8 mouse cellular contexts compared by ENCODE assay signal in genomic region chr14:20737306-20737705, GRCm38 (mm10). TPM values are rescaled to one million over a fixed set of nuclear protein-coding genes. Genes with fewer than 3 reads are reported as not detected.
DNase-seq lines count a peak whose midpoint lies in the region; ATAC-seq and TF ChIP-seq lines count a peak whose summit lies in the region.

No protein-coding gene starts in this region.

- H3K36me3 ChIP-seq in kidney, embryonic 14.5 days (ENCODE audit: control insufficient read depth, insufficient read depth, low read length): peaks cover 46% of the 10 kb centered on the region
- H3K36me3 ChIP-seq in G1E (replicated peaks): peaks cover 76% of the 10 kb centered on the region

- H3K4me3 ChIP-seq in kidney, embryonic 14.5 days (ENCODE audit: low read length): no peak overlapping the region
- H3K4me3 ChIP-seq in G1E (ENCODE audit: low read depth, low read length): no peak overlapping the region

- no peaks in the 10 kb centered on the region for H3K27me3 ChIP-seq in kidney, embryonic 14.5 days (ENCODE audit: control insufficient read depth, insufficient read depth, low read length)
- H3K27me3 ChIP-seq in G1E (ENCODE audit: insufficient read depth, low read length): no peaks in the 10 kb centered on the region

- no peak overlapping the region for H3K27ac ChIP-seq in kidney, embryonic 14.5 days (ENCODE audit: low read depth, low read length)

- H3K9ac ChIP-seq in kidney, embryonic 14.5 days (ENCODE audit: low read depth, low read length): no peak overlapping the region

- H3K4me2 ChIP-seq in kidney, embryonic 14.5 days (replicated peaks; ENCODE audit: low read depth, low read length): no peak overlapping the region

- H3K4me1 ChIP-seq in kidney, embryonic 14.5 days (ENCODE audit: control insufficient read depth, insufficient read depth, low read length): 0 out of 2 replicates have a peak, but pooled peaks cover 4% of the 10 kb centered on the region
- H3K4me1 ChIP-seq in G1E (ENCODE audit: insufficient read depth, low read depth, low read length): peaks cover 44% of the 10 kb centered on the region

- intact Hi-C loops in left cerebral cortex, postnatal 25 days (cut with DNase I): no loop called here

- WGBS in kidney, embryonic 14.5 days: 38% methylated on average over 14 of the region's 14 CpGs

- no peaks in the 10 kb centered on the region for H3K9me3 ChIP-seq in kidney, embryonic 14.5 days (ENCODE audit: control insufficient read depth, low read length)
- no peaks in the 10 kb centered on the region for H3K9me3 ChIP-seq in G1E (replicated peaks)

- DNase-seq in kidney, adult 11 months: peak; percentile 75
- DNase-seq in G1E (ENCODE audit: low spot score): no peak
- peak; percentile 60 to 64 for DNase-seq in cerebellum, adult 18-20 months
- DNase-seq in left cerebral cortex, postnatal 25 days (ENCODE audit: low spot score in 2 of 2): peak; percentile 34 to 41
- DNase-seq in monocyte, adult 2 months (ENCODE audit: low read depth in 1 of 2, low spot score in 2 of 2): peak; percentile 22 to 28
- peak; percentile 51 to 62 for DNase-seq in urinary bladder, postnatal 36 days (ENCODE audit: low spot score in 2 of 2)

- peak; percentile 66 for TF ChIP-seq CTCF in G1E (IDR thresholded peaks at IDR 0.05; ENCODE audit: low read depth, low read length)

- no peak for ATAC-seq in kidney, embryonic 14.5 days (ENCODE audit: low FRiP score, low TSS enrichment)
- ATAC-seq in G1E (ENCODE audit: extremely low read depth, insufficient number of reproducible peaks, low FRiP score, poor library complexity, severe bottlenecking): no peak
- peak; percentile 54 for ATAC-seq in granulocyte monocyte progenitor cell, adult 5-6 weeks (replicated peaks; ENCODE audit: poor library complexity, severe bottlenecking)

RNA-seq across cellular contexts. Expression of gene Ndst2, which starts 2.9 kb away (rescaled TPM):
- 21.3 and 32.1 TPM in 2 replicates for polyA plus RNA-seq in kidney, embryonic 14.5 days (2014; fragmentation: Nextera tagmentation; extraction: Ambion mirVana)
- total RNA-seq in G1E (2014; fragmentation: Nextera tagmentation) (195 and 204 TPM in 2 replicates), G1E (2017) (227 and 232 TPM in 2 replicates)
- 61.4 and 72.2 TPM in 2 replicates for polyA plus RNA-seq in G1E (2012)
- 24.5 and 27.8 TPM in 2 replicates for total RNA-seq in granulocyte monocyte progenitor cell, adult 5-6 weeks (2014; fragmentation: Nextera tagmentation)
- total RNA-seq in granulocyte monocyte progenitor cell, adult 5-6 weeks (2017): 6.2 and 7.2 TPM in 2 replicates
- 10 to 100 TPM; 14.9 to 17.4 TPM for total RNA-seq in left cerebral cortex, postnatal 25 days (2021)

RNA-seq across cellular contexts. Expression of gene Zswim8, which starts 30.0 kb away (rescaled TPM):
- 30.1 and 32.1 TPM in 2 replicates for polyA plus RNA-seq in kidney, embryonic 14.5 days (2014; fragmentation: Nextera tagmentation; extraction: Ambion mirVana)
- total RNA-seq in G1E (2014; fragmentation: Nextera tagmentation) (41.1 and 41.2 TPM in 2 replicates), G1E (2017) (16.7 and 19.1 TPM in 2 replicates)
- 31.5 and 35.7 TPM in 2 replicates for polyA plus RNA-seq in G1E (2012)
- total RNA-seq in granulocyte monocyte progenitor cell, adult 5-6 weeks (2014; fragmentation: Nextera tagmentation): 47.5 and 51.8 TPM in 2 replicates
- total RNA-seq in granulocyte monocyte progenitor cell, adult 5-6 weeks (2017): 21.1 and 23.2 TPM in 2 replicates
- 100 to 1,000 TPM; 152 to 155 TPM for total RNA-seq in left cerebral cortex, postnatal 25 days (2021)

RNA-seq across cellular contexts. Expression of gene Chchd1, which starts 34.5 kb away (rescaled TPM):
- polyA plus RNA-seq in kidney, embryonic 14.5 days (2014; fragmentation: Nextera tagmentation; extraction: Ambion mirVana): 218 and 327 TPM in 2 replicates
- 43.0 and 53.6 TPM in 2 replicates for total RNA-seq in G1E (2014; fragmentation: Nextera tagmentation)
- 135 and 152 TPM in 2 replicates for total RNA-seq in G1E (2017)
- 8.4 and 8.7 TPM in 2 replicates for polyA plus RNA-seq in G1E (2012)
- 193 and 202 TPM in 2 replicates for total RNA-seq in granulocyte monocyte progenitor cell, adult 5-6 weeks (2014; fragmentation: Nextera tagmentation)
- 130 and 186 TPM in 2 replicates for total RNA-seq in granulocyte monocyte progenitor cell, adult 5-6 weeks (2017)
- 10 to 100 TPM; 45.9 to 51.8 TPM for total RNA-seq in left cerebral cortex, postnatal 25 days (2021)

RNA-seq across cellular contexts. Expression of gene Fut11, which starts 42.5 kb away (rescaled TPM):
- 15.1 and 19.9 TPM in 2 replicates for polyA plus RNA-seq in kidney, embryonic 14.5 days (2014; fragmentation: Nextera tagmentation; extraction: Ambion mirVana)
- total RNA-seq in G1E (2014; fragmentation: Nextera tagmentation): 3.5 and 4.6 TPM in 2 replicates
- 7.8 and 8.3 TPM in 2 replicates for total RNA-seq in G1E (2017)
- 4.1 and 5.0 TPM in 2 replicates for polyA plus RNA-seq in G1E (2012)
- total RNA-seq in granulocyte monocyte progenitor cell, adult 5-6 weeks (2014; fragmentation: Nextera tagmentation): 9.0 and 9.3 TPM in 2 replicates
- total RNA-seq in granulocyte monocyte progenitor cell, adult 5-6 weeks (2017): 7.5 and 9.3 TPM in 2 replicates
- total RNA-seq in left cerebral cortex, postnatal 25 days (2021): 10 to 100 TPM; 18.5 to 19.7 TPM

RNA-seq across cellular contexts. Expression of gene Camk2g, which starts 56.6 kb away (rescaled TPM):
- 33.6 and 50.2 TPM in 2 replicates for polyA plus RNA-seq in kidney, embryonic 14.5 days (2014; fragmentation: Nextera tagmentation; extraction: Ambion mirVana)
- total RNA-seq in G1E (2014; fragmentation: Nextera tagmentation) (29.4 and 30.3 TPM in 2 replicates), G1E (2017) (37.4 and 40.4 TPM in 2 replicates)
- 30.2 and 35.9 TPM in 2 replicates for polyA plus RNA-seq in G1E (2012)
- total RNA-seq in granulocyte monocyte progenitor cell, adult 5-6 weeks (2014; fragmentation: Nextera tagmentation): 28.0 and 35.2 TPM in 2 replicates
- 50.3 and 65.9 TPM in 2 replicates for total RNA-seq in granulocyte monocyte progenitor cell, adult 5-6 weeks (2017)
- 100 to 1,000 TPM; 292 to 312 TPM for total RNA-seq in left cerebral cortex, postnatal 25 days (2021)

Comparison
In these comparisons a context has a peak if more than half of its experiments do, and no peak if none do; other contexts are left out.
1. RNA of gene Ndst2, which starts 2.9 kb away (total RNA-seq): 195 to 232 TPM in G1E; 6.2 to 27.8 TPM in granulocyte monocyte progenitor cell, adult 5-6 weeks and 14.9 to 17.4 TPM in left cerebral cortex, postnatal 25 days; every median in the first group is over 4 times any median in the second.